Mouse (Mus musculus): Measurements from ENCODE around the gene Ccnd2. TPM values are rescaled to one million over a fixed set of nuclear protein-coding genes. Genes with fewer than 3 reads are reported as not detected.

Gene Ccnd2
- polyA plus RNA-seq, 1 experiment from 2014 or later, result 932 TPM

GRCm38 (mm10) chr6:127123506-127123905 lies 28.5 kb downstream of the Ccnd2 start:
- Histone ChIP-seq H3K4me2 (ENCODE audit: low read depth, low read length) (no peak overlapping the region), H3K27ac (ENCODE audit: low read length) (no peak overlapping the region), H3K27me3 (ENCODE audit: control insufficient read depth, insufficient read depth, low read length) (no peaks in the 10 kb centered on the region), H3K9ac (ENCODE audit: low read length) (no peak overlapping the region), H3K9me3 (replicated peaks; ENCODE audit: control insufficient read depth, low read length) (no peaks in the 10 kb centered on the region), H3K36me3 (ENCODE audit: control insufficient read depth, insufficient read depth, low read length) (0 out of 2 replicates have a peak, but pooled peaks cover 9% of the 10 kb centered on the region), H3K4me1 (ENCODE audit: control insufficient read depth, insufficient read depth, low read length) (no peaks in the 10 kb centered on the region), H3K4me3 (replicated peaks; ENCODE audit: low read length) (no peak overlapping the region)
- ATAC-seq (ENCODE audit: insufficient read depth, low FRiP score), result no peak
- WGBS, result 75% methylated on average over 7 of the region's 7 CpGs

DNA sequence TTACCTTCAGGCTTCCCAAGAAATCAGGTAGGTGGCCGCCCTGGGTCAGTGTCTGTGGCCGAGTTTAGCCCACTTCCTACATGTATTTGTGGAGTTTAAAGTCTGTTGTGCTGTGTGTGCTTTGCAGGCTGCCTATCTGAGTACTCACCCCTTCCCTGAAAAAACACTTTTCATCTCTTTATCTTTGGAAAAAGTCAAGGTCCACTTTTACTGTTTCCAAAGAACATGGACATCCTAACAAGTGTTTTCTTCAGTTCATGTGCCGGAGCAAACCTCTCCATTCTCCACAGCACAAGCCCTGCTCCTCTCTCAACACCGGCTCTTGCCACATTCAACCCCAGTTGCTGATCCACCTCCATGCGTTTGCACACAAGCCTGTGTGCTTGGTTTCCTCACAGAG lies 29.0 kb downstream of the Ccnd2 start:
- Histone ChIP-seq H3K9ac (ENCODE audit: low read length) (no peak overlapping the region), H3K27me3 (ENCODE audit: control insufficient read depth, insufficient read depth, low read length) (no peaks in the 10 kb centered on the region), H3K27ac (ENCODE audit: low read length) (no peak overlapping the region), H3K9me3 (replicated peaks; ENCODE audit: control insufficient read depth, low read length) (no peaks in the 10 kb centered on the region), H3K4me1 (ENCODE audit: control insufficient read depth, insufficient read depth, low read length) (no peaks in the 10 kb centered on the region), H3K4me2 (ENCODE audit: low read depth, low read length) (no peak overlapping the region), H3K4me3 (replicated peaks; ENCODE audit: low read length) (no peak overlapping the region), H3K36me3 (ENCODE audit: control insufficient read depth, insufficient read depth, low read length) (0 out of 2 replicates have a peak, but pooled peaks cover 9% of the 10 kb centered on the region)
- no peak for ATAC-seq (ENCODE audit: insufficient read depth, low FRiP score)
- WGBS, result 83% methylated on average over 5 of the region's 5 CpGs

DNA sequence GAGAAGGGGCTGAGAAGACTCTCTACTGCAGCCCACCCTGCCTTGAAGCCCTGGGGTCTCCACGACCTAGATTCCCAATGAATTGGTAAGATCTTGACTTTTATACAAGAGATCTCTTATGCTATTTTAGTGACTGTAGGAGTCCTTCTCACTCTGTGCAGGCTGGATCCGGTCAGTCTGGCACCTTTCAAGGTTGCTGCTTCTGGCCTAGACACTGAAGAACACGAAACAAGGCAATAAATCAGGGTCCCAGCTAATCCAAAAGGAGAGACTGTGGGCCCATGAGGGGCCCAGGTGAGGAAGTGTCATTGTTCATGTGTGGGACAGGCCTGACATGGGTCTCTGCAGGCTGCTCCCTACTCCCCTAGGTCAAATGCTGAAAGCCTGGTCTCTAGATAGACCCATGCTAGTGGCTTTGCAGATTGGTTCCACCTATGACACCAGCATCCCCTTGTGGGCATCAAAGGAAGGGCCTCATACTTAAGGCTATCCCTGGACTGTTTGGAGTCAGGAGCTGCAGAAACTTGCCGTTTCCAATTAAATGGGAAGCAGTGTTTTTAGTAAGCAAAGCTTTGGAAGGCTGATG lies 29.7 kb downstream of the Ccnd2 start:
- 66% methylated on average over 4 of the region's 4 CpGs for WGBS
- H3K4me3 ChIP-seq (replicated peaks; ENCODE audit: low read length), result no peak overlapping the region

GRCm38 (mm10) chr6:127114753-127115456 lies 37.1 kb downstream of the Ccnd2 start:
- 68% methylated on average over 23 of the region's 23 CpGs for WGBS
- Histone ChIP-seq H3K27ac (ENCODE audit: low read length) (no peak overlapping the region), H3K9me3 (replicated peaks; ENCODE audit: control insufficient read depth, low read length) (no peaks in the 10 kb centered on the region), H3K9ac (ENCODE audit: low read length) (no peak overlapping the region), H3K4me3 (replicated peaks; ENCODE audit: low read length) (no peak overlapping the region), H3K36me3 (ENCODE audit: control insufficient read depth, insufficient read depth, low read length) (no peaks in the 10 kb centered on the region), H3K4me2 (ENCODE audit: low read depth, low read length) (no peak overlapping the region), H3K4me1 (ENCODE audit: control insufficient read depth, insufficient read depth, low read length) (0 out of 2 replicates have a peak, but pooled peaks cover under 1% of the 10 kb centered on the region), H3K27me3 (ENCODE audit: control insufficient read depth, insufficient read depth, low read length) (no peaks in the 10 kb centered on the region)
- ATAC-seq (ENCODE audit: insufficient read depth, low FRiP score), result no peak

More for the DNA sequence above, 29.7 kb downstream of the Ccnd2 start:
- no peak overlapping the region for H3K27ac ChIP-seq (ENCODE audit: low read length)
- no peak overlapping the region for H3K9ac ChIP-seq (ENCODE audit: low read length)
- no peaks in the 10 kb centered on the region for H3K27me3 ChIP-seq (ENCODE audit: control insufficient read depth, insufficient read depth, low read length)
- H3K4me2 ChIP-seq (ENCODE audit: low read depth, low read length), result no peak overlapping the region
- H3K9me3 ChIP-seq (replicated peaks; ENCODE audit: control insufficient read depth, low read length), result no peaks in the 10 kb centered on the region
- peak; percentile 57; the same call in 1 of the 2 replicates for ATAC-seq (ENCODE audit: insufficient read depth, low FRiP score)
- 0 out of 2 replicates have a peak, but pooled peaks cover 5% of the 10 kb centered on the region for H3K36me3 ChIP-seq (ENCODE audit: control insufficient read depth, insufficient read depth, low read length)
- H3K4me1 ChIP-seq (ENCODE audit: control insufficient read depth, insufficient read depth, low read length), result no peaks in the 10 kb centered on the region

GRCm38 (mm10) chr6:127109402-127109930 lies 42.5 kb downstream of the Ccnd2 start, which contains the start of gene Tigar:
TSS of gene Tigar (minus strand) at chr6:127109557.
- peak within 1 kb of the TSS; percentile 66 for H3K4me3 ChIP-seq (replicated peaks; ENCODE audit: low read length)
- peak within 1 kb of the TSS; percentile 56; the same call in 1 of the 2 replicates for H3K27ac ChIP-seq (ENCODE audit: low read length)
- ATAC-seq (ENCODE audit: insufficient read depth, low FRiP score), result peak; percentile 98
- no peaks in the 10 kb centered on the region for H3K36me3 ChIP-seq (ENCODE audit: control insufficient read depth, insufficient read depth, low read length)
- H3K9ac ChIP-seq (ENCODE audit: low read length), result peak within 1 kb of the TSS; percentile 73
- peak within 1 kb of the TSS; percentile 89 for H3K4me2 ChIP-seq (ENCODE audit: low read depth, low read length)
- H3K4me1 ChIP-seq (ENCODE audit: control insufficient read depth, insufficient read depth, low read length), result peaks cover 11% of the 10 kb centered on the region; the same call in 1 of the 2 replicates
- H3K9me3 ChIP-seq (replicated peaks; ENCODE audit: control insufficient read depth, low read length), result no peaks in the 10 kb centered on the region
- WGBS, result under 1% methylated on average over 37 of the region's 37 CpGs
- no peaks in the 10 kb centered on the region for H3K27me3 ChIP-seq (ENCODE audit: control insufficient read depth, insufficient read depth, low read length)

DNA sequence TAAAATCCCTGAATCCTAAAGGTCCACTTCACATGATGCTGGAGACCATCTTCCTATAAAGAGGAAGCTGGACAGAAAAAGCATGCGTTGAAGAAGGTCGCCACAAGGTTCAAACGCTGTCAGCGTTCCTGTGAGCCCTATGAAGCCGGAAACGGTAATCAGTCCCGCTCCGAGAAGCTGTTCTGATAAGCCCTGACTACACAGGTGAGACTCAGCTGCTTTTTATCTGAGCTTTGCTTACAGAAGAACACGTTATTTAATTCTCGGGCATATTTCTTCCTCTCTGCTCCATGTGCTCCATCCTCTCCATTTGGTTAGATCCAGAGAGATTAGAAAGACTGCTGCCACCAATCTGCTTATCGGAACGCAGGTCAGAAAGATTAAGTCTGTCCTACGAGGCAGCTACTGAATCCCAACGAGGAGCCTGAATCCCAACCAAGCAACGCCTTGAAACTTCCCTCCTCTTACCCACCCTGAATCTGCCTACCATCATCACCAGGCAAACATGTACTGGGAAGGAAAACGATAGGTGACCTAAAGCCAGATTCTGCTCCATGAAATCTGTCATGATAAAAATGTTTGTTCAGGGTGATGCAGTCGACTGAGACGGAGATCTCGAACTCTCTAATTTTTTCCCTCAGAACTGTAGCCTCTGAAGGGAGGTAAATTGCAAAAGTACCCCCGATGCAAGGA lies 43.5 kb downstream of the Ccnd2 start:
- Histone ChIP-seq H3K27ac (ENCODE audit: low read length) (no peak overlapping the region), H3K36me3 (ENCODE audit: control insufficient read depth, insufficient read depth, low read length) (no peaks in the 10 kb centered on the region), H3K27me3 (ENCODE audit: control insufficient read depth, insufficient read depth, low read length) (no peaks in the 10 kb centered on the region), H3K9me3 (replicated peaks; ENCODE audit: control insufficient read depth, low read length) (no peaks in the 10 kb centered on the region), H3K4me3 (replicated peaks; ENCODE audit: low read length) (peak overlapping the region; percentile 66), H3K9ac (ENCODE audit: low read length) (peak overlapping the region; percentile 73), H3K4me1 (ENCODE audit: control insufficient read depth, insufficient read depth, low read length) (peaks cover 11% of the 10 kb centered on the region; the same call in 1 of the 2 replicates), H3K4me2 (ENCODE audit: low read depth, low read length) (peak overlapping the region; percentile 89)
- 24% methylated on average over 20 of the region's 20 CpGs for WGBS
- no peak for ATAC-seq (ENCODE audit: insufficient read depth, low FRiP score)

GRCm38 (mm10) chr6:127107413-127107812 lies 44.6 kb downstream of the Ccnd2 start:
- no peak for ATAC-seq (ENCODE audit: insufficient read depth, low FRiP score)
- Histone ChIP-seq H3K27ac (ENCODE audit: low read length) (no peak overlapping the region), H3K36me3 (ENCODE audit: control insufficient read depth, insufficient read depth, low read length) (no peaks in the 10 kb centered on the region), H3K9me3 (replicated peaks; ENCODE audit: control insufficient read depth, low read length) (no peaks in the 10 kb centered on the region), H3K4me3 (replicated peaks; ENCODE audit: low read length) (no peak overlapping the region), H3K4me2 (ENCODE audit: low read depth, low read length) (no peak overlapping the region), H3K4me1 (ENCODE audit: control insufficient read depth, insufficient read depth, low read length) (peaks cover 11% of the 10 kb centered on the region; the same call in 1 of the 2 replicates), H3K9ac (ENCODE audit: low read length) (no peak overlapping the region), H3K27me3 (ENCODE audit: control insufficient read depth, insufficient read depth, low read length) (no peaks in the 10 kb centered on the region)

GRCm38 (mm10) chr6:127106726-127107125 lies 45.3 kb downstream of the Ccnd2 start:
- no peak overlapping the region for H3K4me3 ChIP-seq (replicated peaks; ENCODE audit: low read length)
- no peak for ATAC-seq (ENCODE audit: insufficient read depth, low FRiP score)
- no peak overlapping the region for H3K9ac ChIP-seq (ENCODE audit: low read length)
- peaks cover 11% of the 10 kb centered on the region; the same call in 1 of the 2 replicates for H3K4me1 ChIP-seq (ENCODE audit: control insufficient read depth, insufficient read depth, low read length)
- no peaks in the 10 kb centered on the region for H3K27me3 ChIP-seq (ENCODE audit: control insufficient read depth, insufficient read depth, low read length)
- H3K36me3 ChIP-seq (ENCODE audit: control insufficient read depth, insufficient read depth, low read length), result no peaks in the 10 kb centered on the region
- H3K27ac ChIP-seq (ENCODE audit: low read length), result no peak overlapping the region
- WGBS, result 46% methylated on average over 5 of the region's 5 CpGs
- no peak overlapping the region for H3K4me2 ChIP-seq (ENCODE audit: low read depth, low read length)
- no peaks in the 10 kb centered on the region for H3K9me3 ChIP-seq (replicated peaks; ENCODE audit: control insufficient read depth, low read length)

Measured in stomach, embryonic 16.5 days (tissue).